Mouse (Mus musculus): ENCODE data around the gene Fer1l4. TPM values are rescaled to one million over a fixed set of nuclear protein-coding genes. Genes with fewer than 3 reads are reported as not detected.

The Fer1l4 gene
- total RNA-seq, 4 experiments from 2014 or later, result not detected

DNA sequence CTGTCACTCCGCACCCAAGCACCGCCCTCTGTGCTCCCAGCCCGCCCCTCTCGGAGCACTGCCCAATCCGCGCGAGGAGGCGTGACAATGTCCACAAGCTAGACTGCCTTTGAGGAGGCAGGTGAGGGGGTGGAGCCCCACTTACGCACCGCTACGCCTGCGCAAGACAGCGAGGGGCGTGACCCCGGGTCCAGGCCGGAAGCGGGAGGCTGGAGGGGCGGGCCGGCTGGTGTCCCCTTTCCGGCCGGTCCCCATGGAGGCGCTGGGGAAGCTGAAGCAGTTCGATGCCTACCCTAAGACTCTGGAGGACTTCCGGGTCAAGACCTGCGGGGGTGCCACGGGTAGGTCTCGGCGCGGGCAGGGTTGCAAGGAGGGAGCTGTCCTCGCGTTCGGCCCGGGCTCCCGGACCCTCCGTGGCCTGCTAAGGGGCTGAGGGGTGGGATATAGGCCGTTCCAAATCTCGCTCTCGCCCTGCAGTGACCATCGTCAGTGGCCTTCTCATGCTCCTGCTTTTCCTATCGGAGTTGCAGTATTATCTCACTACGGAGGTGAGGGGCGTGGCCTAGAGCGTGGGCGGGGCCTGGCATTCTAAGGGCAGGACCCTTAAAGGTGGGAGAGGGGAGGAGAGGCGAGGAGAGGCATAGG, 44.7 kb downstream of the Fer1l4 start, which contains the start of the genes 6430550D23Rik and Ergic3:
6430550D23Rik (minus strand) TSS at position 90 of the 645 bp plus-strand sequence.
Ergic3 (plus strand) TSS at position 158 of the 645 bp plus-strand sequence.
- peak; percentile 98 for DNase-seq

DNA sequence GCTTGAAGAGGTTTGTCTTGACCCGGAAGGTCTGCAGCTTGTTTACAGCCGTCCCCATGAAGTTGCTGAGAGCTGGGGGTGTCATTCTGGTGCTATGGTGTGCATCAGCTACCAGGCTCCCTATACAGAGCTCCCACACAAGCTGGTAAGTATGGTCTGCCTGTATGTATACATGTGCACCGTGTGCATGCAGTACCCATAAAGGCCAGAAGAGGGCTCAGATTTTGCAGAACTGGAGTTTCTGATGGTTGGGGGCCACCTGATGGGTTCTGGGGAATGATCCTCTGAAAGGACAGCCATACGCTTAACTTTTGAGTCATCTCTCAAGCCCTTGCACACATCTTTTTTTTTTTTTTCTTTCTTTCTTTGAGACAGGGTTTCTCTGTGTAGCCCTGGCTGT, 47.4 kb downstream of the Fer1l4 start:
- DNase-seq, result no peak

DNA sequence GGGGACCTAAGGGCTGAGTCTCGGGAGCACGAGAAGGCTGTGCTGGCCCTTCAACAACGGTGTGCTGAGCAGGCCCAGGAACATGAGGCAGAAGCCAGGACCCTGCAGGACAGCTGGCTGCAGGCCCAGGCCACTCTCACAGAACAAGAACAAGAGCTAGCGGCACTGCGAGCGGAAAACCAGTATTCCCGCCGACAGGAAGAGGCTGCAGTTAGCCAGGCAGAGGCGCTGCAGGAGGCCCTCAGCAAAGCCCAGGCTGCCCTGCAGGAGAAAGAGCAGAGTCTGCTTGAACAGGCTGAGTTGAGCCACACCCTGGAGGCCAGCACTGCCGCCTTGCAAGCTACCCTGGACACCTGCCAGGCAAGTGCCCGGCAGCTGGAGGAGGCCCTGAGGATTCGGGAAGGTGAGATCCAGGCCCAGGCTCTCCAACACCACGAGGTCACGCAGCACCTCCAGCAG, 60.9 kb downstream of the Fer1l4 start:
- peak; percentile 12 for DNase-seq

DNA sequence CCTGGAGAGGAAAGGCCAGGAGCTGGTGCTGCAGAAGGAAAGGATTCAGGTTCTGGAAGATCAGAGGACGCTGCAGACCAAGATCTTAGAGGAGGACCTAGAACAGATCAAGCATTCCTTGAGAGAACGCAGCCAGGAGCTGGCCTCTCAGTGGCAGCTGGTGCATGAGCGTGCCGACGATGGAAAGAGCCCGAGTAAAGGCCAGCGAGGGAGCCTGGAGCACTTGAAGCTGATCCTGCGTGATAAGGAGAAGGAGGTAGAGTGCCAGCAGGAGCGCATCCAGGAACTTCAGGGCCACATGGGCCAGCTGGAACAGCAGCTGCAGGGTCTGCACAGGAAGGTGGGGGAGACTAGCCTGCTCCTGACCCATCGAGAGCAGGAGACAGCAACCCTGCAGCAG, 61.6 kb downstream of the Fer1l4 start:
- DNase-seq, result no peak

DNA sequence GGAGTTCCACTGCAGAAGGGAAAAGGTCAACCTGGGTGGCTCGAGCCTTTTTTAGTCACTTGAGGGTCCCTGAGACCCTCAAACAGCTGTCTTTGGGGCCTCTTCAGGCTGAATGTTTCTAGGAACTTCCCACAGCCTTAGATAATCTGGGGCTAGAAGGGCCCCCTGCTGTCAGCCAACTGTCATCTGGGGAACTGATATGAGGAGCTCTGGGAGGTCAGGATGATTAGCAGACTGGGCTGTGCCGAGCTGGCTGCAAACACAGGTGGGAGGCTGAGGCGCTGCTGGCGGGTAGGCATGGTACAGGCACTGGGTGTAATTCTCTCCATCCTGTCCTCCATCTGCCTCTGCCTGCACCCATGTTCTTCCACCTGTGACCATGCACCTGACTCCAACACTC, 63.7 kb downstream of the Fer1l4 start:
- DNase-seq, result no peak

DNA sequence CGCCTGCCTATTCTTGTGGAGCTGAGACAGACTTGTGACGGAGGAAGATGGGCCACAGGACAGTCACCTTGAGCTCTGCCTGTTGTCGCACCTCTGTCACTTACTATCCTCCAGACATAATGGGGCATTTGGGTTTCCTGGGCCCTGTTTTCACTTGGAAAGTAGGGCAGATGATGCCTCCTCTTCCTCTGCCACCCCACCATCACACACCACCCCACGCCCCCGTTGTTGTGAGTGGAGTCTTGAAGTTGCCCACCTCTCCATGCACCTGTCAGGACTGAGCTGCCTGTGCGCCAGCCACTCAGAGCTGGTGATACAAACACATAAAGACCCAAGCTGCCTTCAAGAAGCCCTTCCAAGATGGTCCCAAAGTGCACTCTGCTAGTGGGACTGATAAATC, 65.6 kb downstream of the Fer1l4 start:
- no peak for DNase-seq

DNA sequence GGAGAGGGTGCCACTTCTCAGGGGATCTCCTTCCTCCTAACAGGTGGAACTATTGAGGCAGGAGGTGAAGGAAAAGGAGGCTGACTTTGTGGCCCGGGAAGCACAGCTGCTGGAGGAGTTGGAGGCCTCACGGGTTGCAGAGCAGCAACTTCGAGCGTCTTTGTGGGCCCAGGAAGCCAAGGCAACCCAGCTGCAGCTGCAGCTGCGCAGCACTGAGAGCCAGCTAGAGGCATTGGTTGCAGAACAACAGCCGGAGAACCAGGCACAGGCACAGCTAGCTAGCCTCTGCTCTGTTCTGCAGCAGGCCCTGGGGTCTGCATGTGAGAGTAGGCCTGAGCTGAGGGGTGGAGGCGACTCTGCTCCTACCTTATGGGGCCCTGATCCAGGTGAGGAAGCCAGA, 67.0 kb downstream of the Fer1l4 start:
- DNase-seq, result no peak

DNA sequence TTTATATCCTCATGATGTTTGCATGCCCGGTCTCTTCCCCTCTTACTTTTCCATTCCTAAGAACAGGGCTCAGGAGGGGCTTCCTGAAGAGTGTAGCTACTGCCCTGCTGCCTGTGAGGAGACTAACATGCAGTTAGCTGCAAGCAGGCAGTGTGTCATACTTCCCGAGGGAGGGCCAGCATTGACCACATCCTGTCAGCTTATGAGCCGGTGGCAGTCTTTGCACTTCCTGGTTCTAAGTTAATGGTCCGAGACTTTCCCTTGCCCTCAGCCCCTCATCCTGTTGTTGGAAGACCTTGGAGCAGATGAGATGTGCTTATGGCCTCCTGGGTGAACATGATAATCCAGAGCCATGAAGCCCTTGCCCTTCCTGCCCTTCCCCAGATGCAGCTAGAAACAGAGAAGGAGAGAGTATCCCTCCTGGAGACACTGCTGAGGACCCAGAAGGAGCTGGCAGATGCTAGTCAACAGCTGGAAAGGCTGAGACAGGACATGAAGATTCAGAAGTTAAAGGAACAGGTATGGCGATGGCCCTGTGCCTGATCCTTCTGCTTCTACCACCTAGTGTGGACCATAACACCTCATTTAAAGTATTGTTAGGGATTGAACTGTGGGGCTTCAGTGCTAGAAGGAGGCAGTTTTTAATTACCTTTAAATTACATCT, 73.3 kb downstream of the Fer1l4 start:
- DNase-seq, result no peak

DNA sequence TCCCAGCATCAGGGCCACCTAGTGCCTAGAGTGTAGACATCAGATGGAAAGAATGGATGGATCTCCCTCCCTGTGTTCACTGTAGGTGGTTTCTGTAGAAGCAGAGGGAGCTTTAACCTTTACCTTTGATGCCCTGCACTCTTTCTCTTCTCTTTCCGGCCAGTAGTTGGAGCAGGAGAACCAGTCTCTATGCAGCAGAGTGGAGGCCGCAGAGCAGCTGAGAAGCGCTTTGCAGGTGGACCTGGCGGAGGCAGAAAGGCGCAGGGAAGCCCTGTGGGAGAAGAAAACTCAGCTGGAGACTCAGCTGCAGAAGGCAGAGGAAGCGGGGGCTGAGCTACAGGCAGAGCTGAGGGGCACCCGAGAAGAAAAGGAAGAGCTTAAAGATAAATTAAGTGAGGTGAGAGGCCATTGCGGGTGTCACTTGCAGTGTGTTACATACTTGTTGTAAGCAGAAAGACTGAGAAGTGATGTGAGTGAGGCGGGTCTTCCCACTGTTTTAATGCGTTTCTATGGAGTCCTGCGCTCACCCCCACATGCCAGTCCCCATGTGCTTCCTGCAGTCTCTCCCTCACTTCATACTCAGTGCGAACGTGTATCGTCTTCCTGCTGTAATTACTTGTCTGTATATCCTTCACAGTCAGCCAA, 78.5 kb downstream of the Fer1l4 start:
- no peak for DNase-seq

DNA sequence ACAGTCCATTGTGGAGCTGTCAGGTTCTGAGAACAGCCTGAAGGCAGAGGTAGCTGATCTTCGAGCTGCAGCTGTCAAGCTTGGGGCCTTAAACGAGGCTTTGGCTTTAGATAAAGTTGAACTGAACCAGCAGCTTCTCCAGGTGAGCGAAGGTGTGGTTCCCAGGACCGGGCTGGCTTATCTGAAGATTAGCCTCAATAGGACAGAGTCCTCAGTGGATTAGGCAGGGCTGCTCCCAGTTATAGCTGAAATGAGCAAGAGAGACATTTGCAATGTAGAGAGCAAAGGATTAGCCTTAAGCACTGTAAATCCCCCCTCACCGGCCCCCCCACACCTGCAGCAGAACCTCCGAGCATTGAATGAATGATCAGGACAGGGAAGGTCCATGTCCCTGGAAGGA, 79.4 kb downstream of the Fer1l4 start:
- DNase-seq, result no peak

Other genes with a start within 250 kb of the Fer1l4 start
- gene BC029722, start 233.5 kb downstream of the Fer1l4 start, total RNA-seq (2022), result 100 to 1,000 TPM; 285 to 331 (median 289) TPM
- 100 to 1,000 TPM; 139 to 179 (median 160) TPM for gene Eif6, start 226.0 kb downstream of the Fer1l4 start, total RNA-seq (2022)
- under 1 TPM in 3 of 4 experiments, not detected in 1; 0.06 to 0.15 (median 0.10) TPM for gene Fam83c, start 218.1 kb downstream of the Fer1l4 start, total RNA-seq (2022)
- gene Uqcc1, start 122.6 kb downstream of the Fer1l4 start, total RNA-seq (2022), result 100 to 1,000 TPM; 123 to 147 (median 135) TPM
- gene Gm15557, start 112.2 kb downstream of the Fer1l4 start, total RNA-seq (2022), result not detected
- gene Gdf5, start 107.6 kb downstream of the Fer1l4 start, total RNA-seq (2022), result under 1 TPM; 0.18 to 0.77 (median 0.48) TPM
- gene Cep250, start 96.5 kb downstream of the Fer1l4 start, total RNA-seq (2022), result 10 to 100 TPM; 12.6 to 27.5 (median 19.7) TPM
- 1 to 10 TPM; 1.3 to 6.1 (median 3.5) TPM for gene 6430550D23Rik, start 45.0 kb downstream of the Fer1l4 start, total RNA-seq (2022)
- 100 to 1,000 TPM; 207 to 250 (median 232) TPM for gene Ergic3, start 44.9 kb downstream of the Fer1l4 start, total RNA-seq (2022)
- gene Spag4, start 12.2 kb upstream of the Fer1l4 start, total RNA-seq (2022), result 1 to 10 TPM; 2.2 to 7.1 (median 4.4) TPM
- gene Cpne1, start 59.0 kb upstream of the Fer1l4 start, total RNA-seq (2022), result 10 to 100 TPM; 45.5 to 63.4 (median 53.0) TPM
- gene Rbm12, start 59.0 kb upstream of the Fer1l4 start, total RNA-seq (2022), result 10 to 100 TPM; 18.9 to 39.2 (median 28.6) TPM
- 10 to 100 TPM; 18.9 to 32.6 (median 24.2) TPM for gene Gm28036, start 74.1 kb upstream of the Fer1l4 start, total RNA-seq (2022)
- gene Romo1, start 91.1 kb upstream of the Fer1l4 start, total RNA-seq (2022), result 100 to 1,000 TPM; 238 to 388 (median 304) TPM
- gene Nfs1, start 91.2 kb upstream of the Fer1l4 start, total RNA-seq (2022), result 100 to 1,000 TPM in 2 of 4 experiments, 10 to 100 TPM in 2; 93.4 to 102 (median 100) TPM
- 100 to 1,000 TPM; 313 to 619 (median 423) TPM for gene Rbm39, start 127.3 kb upstream of the Fer1l4 start, total RNA-seq (2022)
- 10 to 100 TPM; 44.2 to 79.9 (median 57.6) TPM for gene Phf20, start 143.5 kb upstream of the Fer1l4 start, total RNA-seq (2022)

All from adrenal gland, adult 8-10 months (tissue).